Comparison of ENCODE assay signal across 9 mouse cellular contexts in genomic region chr2:28415387-28416024, GRCm38 (mm10). TPM values are rescaled to one million over a fixed set of nuclear protein-coding genes. Genes with fewer than 3 reads are reported as not detected.
A peak's percentile ranks its signal among the peaks of the same experiment; 100 is the strongest.
DNase-seq lines count a peak whose midpoint lies in the region; ATAC-seq lines count a peak whose summit lies in the region.
"Had no signal": no experiment of that assay in that cellular context is flagged by ENCODE, and none has a peak within 500 bp of the region (broad histone marks: within the 10 kb centered on the region; RNA-seq: fewer than 3 reads in every experiment).

No protein-coding gene starts in this region.

- no peaks in the 10 kb centered on the region for H3K36me3 ChIP-seq in forebrain, embryonic 10.5 days (replicated peaks)
- H3K36me3 ChIP-seq in forebrain, embryonic 12.5 days (replicated peaks): no peaks in the 10 kb centered on the region
- H3K36me3 ChIP-seq in embryonic facial prominence, embryonic 15.5 days: no peaks in the 10 kb centered on the region
- H3K36me3 ChIP-seq in hindbrain, embryonic 16.5 days (ENCODE audit: control insufficient read depth, insufficient read depth, low read length): no peaks in the 10 kb centered on the region
- H3K36me3 ChIP-seq in liver, embryonic 16.5 days (ENCODE audit: control insufficient read depth, insufficient read depth): no peaks in the 10 kb centered on the region

- H3K4me2 ChIP-seq in forebrain, embryonic 12.5 days: no peak overlapping the region
- 0 out of 2 replicates have a peak overlapping the region, but pooled peaks have one; percentile 8 for H3K4me2 ChIP-seq in embryonic facial prominence, embryonic 15.5 days (replicated peaks)
- H3K4me2 ChIP-seq in hindbrain, embryonic 16.5 days (ENCODE audit: low read length): peak overlapping the region; percentile 21; the same call in 1 of the 2 replicates
- H3K4me2 ChIP-seq in liver, embryonic 16.5 days (ENCODE audit: low read depth, low read length): no peak overlapping the region

- 0 out of 2 replicates have a peak, but pooled peaks cover 3% of the 10 kb centered on the region for H3K27me3 ChIP-seq in forebrain, embryonic 10.5 days (ENCODE audit: poor library complexity, severe bottlenecking)
- H3K27me3 ChIP-seq in forebrain, embryonic 12.5 days: peaks cover 4% of the 10 kb centered on the region; the same call in 1 of the 2 replicates
- no peaks in the 10 kb centered on the region for H3K27me3 ChIP-seq in embryonic facial prominence, embryonic 15.5 days
- H3K27me3 ChIP-seq in hindbrain, embryonic 16.5 days (replicated peaks; ENCODE audit: control insufficient read depth, insufficient read depth, low read length): no peaks in the 10 kb centered on the region
- H3K27me3 ChIP-seq in liver, embryonic 16.5 days (ENCODE audit: control insufficient read depth, insufficient read depth, low read depth, low read length): no peaks in the 10 kb centered on the region

- WGBS in forebrain, embryonic 10.5 days: 83% methylated on average over 10 of the region's 10 CpGs
- WGBS in forebrain, embryonic 12.5 days: 64% methylated on average over 10 of the region's 10 CpGs
- 34% methylated on average over 10 of the region's 10 CpGs for WGBS in embryonic facial prominence, embryonic 15.5 days
- WGBS in hindbrain, embryonic 16.5 days: 35% methylated on average over 10 of the region's 10 CpGs
- WGBS in liver, embryonic 16.5 days (ENCODE audit: insufficient replicate concordance): 59% methylated on average over 10 of the region's 10 CpGs

- H3K27ac ChIP-seq in forebrain, embryonic 10.5 days: 0 out of 2 replicates have a peak overlapping the region, but pooled peaks have one; percentile 45
- no peak overlapping the region for H3K27ac ChIP-seq in forebrain, embryonic 12.5 days
- peak overlapping the region; percentile 84 for H3K27ac ChIP-seq in embryonic facial prominence, embryonic 15.5 days (replicated peaks)
- peak overlapping the region; percentile 31; the same call in 1 of the 2 replicates for H3K27ac ChIP-seq in hindbrain, embryonic 16.5 days (ENCODE audit: low read depth, low read length)
- no peak overlapping the region for H3K27ac ChIP-seq in liver, embryonic 16.5 days (ENCODE audit: low read length)
- H3K27ac ChIP-seq: liver, embryonic 14.5 days had no signal

- peaks cover 18% of the 10 kb centered on the region for H3K4me1 ChIP-seq in forebrain, embryonic 10.5 days
- H3K4me1 ChIP-seq in forebrain, embryonic 12.5 days: peaks cover 9% of the 10 kb centered on the region
- peaks cover 44% of the 10 kb centered on the region for H3K4me1 ChIP-seq in embryonic facial prominence, embryonic 15.5 days
- peaks cover 10% of the 10 kb centered on the region for H3K4me1 ChIP-seq in hindbrain, embryonic 16.5 days (ENCODE audit: control insufficient read depth, insufficient read depth, low read depth, low read length)
- H3K4me1 ChIP-seq in liver, embryonic 16.5 days (ENCODE audit: control insufficient read depth, low read depth, low read length): no peaks in the 10 kb centered on the region; the same call in 1 of the 2 replicates

- DNase-seq in forebrain, embryonic 10.5 days (ENCODE audit: extremely low spot score, low spot score): no peak
- peak; percentile 85 to 88 for DNase-seq in adrenal gland, adult (ENCODE audit: inconsistent age in 2 of 2, low spot score in 1 of 2)
- DNase-seq in thymus, postnatal 0 days (ENCODE audit: low spot score): no peak

- no peak for ATAC-seq in forebrain, embryonic 12.5 days (ENCODE audit: low FRiP score)
- ATAC-seq in embryonic facial prominence, embryonic 15.5 days (ENCODE audit: insufficient number of reproducible peaks, low FRiP score, low TSS enrichment, low read depth): peak; percentile 53
- ATAC-seq in hindbrain, embryonic 16.5 days: peak; percentile 57; the same call in 1 of the 2 replicates
- peak; percentile 63 for ATAC-seq in liver, embryonic 16.5 days (ENCODE audit: low read depth)
- no peak for ATAC-seq in granulocyte monocyte progenitor cell, adult 5-6 weeks (replicated peaks; ENCODE audit: poor library complexity, severe bottlenecking)

- no peak overlapping the region for H3K9ac ChIP-seq in forebrain, embryonic 12.5 days
- no peak overlapping the region for H3K9ac ChIP-seq in embryonic facial prominence, embryonic 15.5 days
- H3K9ac ChIP-seq in hindbrain, embryonic 16.5 days (ENCODE audit: low read depth, low read length): peak overlapping the region; percentile 25; the same call in 1 of the 2 replicates
- no peak overlapping the region for H3K9ac ChIP-seq in liver, embryonic 16.5 days (ENCODE audit: low read depth, low read length)
- H3K9ac ChIP-seq: liver, embryonic 14.5 days had no signal

- H3K9me3 ChIP-seq in forebrain, embryonic 10.5 days: no peaks in the 10 kb centered on the region
- no peaks in the 10 kb centered on the region for H3K9me3 ChIP-seq in forebrain, embryonic 12.5 days
- no peaks in the 10 kb centered on the region for H3K9me3 ChIP-seq in embryonic facial prominence, embryonic 15.5 days (replicated peaks)
- H3K9me3 ChIP-seq in hindbrain, embryonic 16.5 days (ENCODE audit: control insufficient read depth, low read length): no peaks in the 10 kb centered on the region
- H3K9me3 ChIP-seq in liver, embryonic 16.5 days (replicated peaks; ENCODE audit: control insufficient read depth, low read length): no peaks in the 10 kb centered on the region

- no peak overlapping the region for H3K4me3 ChIP-seq in forebrain, embryonic 10.5 days
- H3K4me3 ChIP-seq in forebrain, embryonic 12.5 days (replicated peaks): no peak overlapping the region
- no peak overlapping the region for H3K4me3 ChIP-seq in embryonic facial prominence, embryonic 15.5 days (replicated peaks)
- H3K4me3 ChIP-seq in hindbrain, embryonic 16.5 days (ENCODE audit: low read length): no peak overlapping the region
- no peak overlapping the region for H3K4me3 ChIP-seq in liver, embryonic 16.5 days (ENCODE audit: low read depth, low read length)

RNA-seq across cellular contexts. Expression of gene Ppp1r26, which starts 31.1 kb away (rescaled TPM):
- 5.8 and 6.1 TPM in 2 replicates for polyA plus RNA-seq in forebrain, embryonic 10.5 days (2016; fragmentation: Nextera tagmentation; extraction: Ambion mirVana)
- polyA plus RNA-seq in forebrain, embryonic 12.5 days (2016; fragmentation: Nextera tagmentation; extraction: Ambion mirVana): 9.2 and 9.6 TPM in 2 replicates
- polyA plus RNA-seq in embryonic facial prominence, embryonic 15.5 days (2015; fragmentation: Nextera tagmentation; extraction: Ambion mirVana): 5.3 and 6.5 TPM in 2 replicates
- 14.5 and 17.4 TPM in 2 replicates for polyA plus RNA-seq in hindbrain, embryonic 16.5 days (2015; fragmentation: Nextera tagmentation; extraction: Ambion mirVana)
- polyA plus RNA-seq in liver, embryonic 16.5 days (2015; fragmentation: Nextera tagmentation; extraction: Ambion mirVana): 0.06 and 0.14 TPM in 2 replicates
- total RNA-seq in granulocyte monocyte progenitor cell, adult 5-6 weeks (2014; fragmentation: Nextera tagmentation): 0.80 and 2.1 TPM in 2 replicates
- 1.2 and 1.9 TPM in 2 replicates for total RNA-seq in granulocyte monocyte progenitor cell, adult 5-6 weeks (2017)
- 0.16 and 0.24 TPM in 2 replicates for polyA plus RNA-seq in thymus, postnatal 0 days (2015; fragmentation: Nextera tagmentation; extraction: Ambion mirVana)

RNA-seq across cellular contexts. Expression of gene 1700007K13Rik, which starts 50.6 kb away (rescaled TPM):
- 2.0 and 2.4 TPM in 2 replicates for polyA plus RNA-seq in forebrain, embryonic 10.5 days (2016; fragmentation: Nextera tagmentation; extraction: Ambion mirVana)
- 1.3 and 2.3 TPM in 2 replicates for polyA plus RNA-seq in forebrain, embryonic 12.5 days (2016; fragmentation: Nextera tagmentation; extraction: Ambion mirVana)
- 6.9 and 11.8 TPM in 2 replicates for polyA plus RNA-seq in embryonic facial prominence, embryonic 15.5 days (2015; fragmentation: Nextera tagmentation; extraction: Ambion mirVana)
- polyA plus RNA-seq in hindbrain, embryonic 16.5 days (2015; fragmentation: Nextera tagmentation; extraction: Ambion mirVana): 3.0 and 4.5 TPM in 2 replicates
- polyA plus RNA-seq in liver, embryonic 16.5 days (2015; fragmentation: Nextera tagmentation; extraction: Ambion mirVana): not detected in 2 replicates
- not detected in 2 replicates for total RNA-seq in granulocyte monocyte progenitor cell, adult 5-6 weeks (2014; fragmentation: Nextera tagmentation)
- not detected in 2 replicates for total RNA-seq in granulocyte monocyte progenitor cell, adult 5-6 weeks (2017)
- 0.57 and 1.3 TPM in 2 replicates for polyA plus RNA-seq in thymus, postnatal 0 days (2015; fragmentation: Nextera tagmentation; extraction: Ambion mirVana)
- polyA plus RNA-seq: liver, embryonic 14.5 days had no signal

RNA-seq across cellular contexts. Expression of gene Mrps2, which starts 52.4 kb away (rescaled TPM):
- 68.1 and 70.3 TPM in 2 replicates for polyA plus RNA-seq in forebrain, embryonic 10.5 days (2016; fragmentation: Nextera tagmentation; extraction: Ambion mirVana)
- polyA plus RNA-seq in forebrain, embryonic 12.5 days (2016; fragmentation: Nextera tagmentation; extraction: Ambion mirVana): 58.0 and 58.1 TPM in 2 replicates
- polyA plus RNA-seq in embryonic facial prominence, embryonic 15.5 days (2015; fragmentation: Nextera tagmentation; extraction: Ambion mirVana): 50.1 and 54.8 TPM in 2 replicates
- polyA plus RNA-seq in hindbrain, embryonic 16.5 days (2015; fragmentation: Nextera tagmentation; extraction: Ambion mirVana): 48.2 and 51.4 TPM in 2 replicates
- 21.5 and 22.3 TPM in 2 replicates for polyA plus RNA-seq in liver, embryonic 16.5 days (2015; fragmentation: Nextera tagmentation; extraction: Ambion mirVana)
- 61.3 and 62.9 TPM in 2 replicates for total RNA-seq in granulocyte monocyte progenitor cell, adult 5-6 weeks (2014; fragmentation: Nextera tagmentation)
- 29.3 and 33.0 TPM in 2 replicates for total RNA-seq in granulocyte monocyte progenitor cell, adult 5-6 weeks (2017)
- 34.4 and 39.5 TPM in 2 replicates for polyA plus RNA-seq in thymus, postnatal 0 days (2015; fragmentation: Nextera tagmentation; extraction: Ambion mirVana)

Comparison
In these comparisons a context has a peak if more than half of its experiments do, and no peak if none do; other contexts are left out.
1. H3K27ac ChIP-seq: peak in forebrain, embryonic 10.5 days (single experiment), embryonic facial prominence, embryonic 15.5 days (single experiment) and hindbrain, embryonic 16.5 days (single experiment); none in forebrain, embryonic 12.5 days (single experiment) and liver, embryonic 16.5 days (single experiment).
2. DNase-seq: peak in adrenal gland, adult (2 of 2); none in forebrain, embryonic 10.5 days (single experiment) and thymus, postnatal 0 days (single experiment).
3. ATAC-seq: peak in embryonic facial prominence, embryonic 15.5 days (single experiment), hindbrain, embryonic 16.5 days (single experiment) and liver, embryonic 16.5 days (single experiment); none in forebrain, embryonic 12.5 days (single experiment) and granulocyte monocyte progenitor cell, adult 5-6 weeks (single experiment).
4. H3K4me2 ChIP-seq: peak in embryonic facial prominence, embryonic 15.5 days (single experiment) and hindbrain, embryonic 16.5 days (single experiment); none in forebrain, embryonic 12.5 days (single experiment) and liver, embryonic 16.5 days (single experiment).